Mouse (Mus musculus): ENCODE measurements around the gene Crim1. TPM values are rescaled to one million over a fixed set of nuclear protein-coding genes. Genes with fewer than 3 reads are reported as not detected.

Crim1 gene
- polyA plus RNA-seq, 1 experiment: 55.2 TPM

DNA sequence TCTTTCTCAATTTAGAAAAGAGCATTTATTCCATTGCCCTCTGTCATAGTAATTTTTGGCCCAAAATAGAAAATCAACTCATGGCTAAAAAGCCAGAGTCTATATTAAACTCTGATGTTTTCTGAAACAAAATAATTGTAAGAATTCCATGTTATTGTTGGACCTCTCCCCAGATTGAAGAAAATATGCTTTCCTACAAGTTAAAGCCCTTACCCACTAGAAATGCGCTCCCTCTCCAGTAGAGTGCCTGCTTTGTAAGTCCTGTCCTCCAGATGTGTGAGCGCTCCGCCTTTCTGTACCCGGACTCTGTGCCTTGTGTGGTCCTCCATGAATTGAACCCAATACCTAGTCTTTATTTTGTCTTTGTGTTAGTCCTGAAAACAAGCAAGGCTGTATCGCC lies 91.0 kb downstream of the Crim1 start:
- TF ChIP-seq CTCF (IDR thresholded peaks at IDR 0.05; ENCODE audit: borderline replicate concordance, insufficient read depth, low read length): no peak
- no peak for TF ChIP-seq POLR2A (IDR thresholded peaks at IDR 0.05; ENCODE audit: low read depth, low read length)
- H3K4me1 ChIP-seq (ENCODE audit: control insufficient read depth, insufficient read depth, low read length): peaks cover 13% of the 10 kb centered on the region
- no peak overlapping the region for H3K4me3 ChIP-seq (ENCODE audit: insufficient read depth, low read length)
- peak overlapping the region; percentile 59 for H3K27ac ChIP-seq (ENCODE audit: insufficient read depth, low read length)

DNA sequence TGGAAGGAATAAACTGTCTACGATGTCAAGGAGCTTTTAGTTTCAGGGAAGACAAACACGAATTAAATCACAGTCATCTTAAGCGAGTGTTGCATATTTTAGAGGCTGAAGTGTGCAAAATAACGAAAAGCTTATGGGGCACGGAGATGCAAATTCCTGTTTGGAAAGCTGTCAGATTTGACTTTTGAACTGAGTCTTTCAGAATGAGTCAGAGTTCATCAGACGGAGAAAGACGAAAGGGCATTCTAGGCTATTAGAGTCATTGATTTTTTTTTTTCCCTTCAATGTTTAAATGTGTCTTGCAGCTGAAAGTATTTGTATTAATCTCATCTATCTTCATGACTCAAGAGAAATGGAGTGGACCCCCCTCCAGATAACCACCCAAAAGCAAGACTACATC lies 92.3 kb downstream of the Crim1 start:
- TF ChIP-seq POLR2A (IDR thresholded peaks at IDR 0.05; ENCODE audit: low read depth, low read length) (no peak), CTCF (IDR thresholded peaks at IDR 0.05; ENCODE audit: borderline replicate concordance, insufficient read depth, low read length) (no peak)
- peak overlapping the region; percentile 80 for H3K27ac ChIP-seq (ENCODE audit: insufficient read depth, low read length)
- H3K4me1 ChIP-seq (ENCODE audit: control insufficient read depth, insufficient read depth, low read length): peaks cover 17% of the 10 kb centered on the region
- no peak overlapping the region for H3K4me3 ChIP-seq (ENCODE audit: insufficient read depth, low read length)

DNA sequence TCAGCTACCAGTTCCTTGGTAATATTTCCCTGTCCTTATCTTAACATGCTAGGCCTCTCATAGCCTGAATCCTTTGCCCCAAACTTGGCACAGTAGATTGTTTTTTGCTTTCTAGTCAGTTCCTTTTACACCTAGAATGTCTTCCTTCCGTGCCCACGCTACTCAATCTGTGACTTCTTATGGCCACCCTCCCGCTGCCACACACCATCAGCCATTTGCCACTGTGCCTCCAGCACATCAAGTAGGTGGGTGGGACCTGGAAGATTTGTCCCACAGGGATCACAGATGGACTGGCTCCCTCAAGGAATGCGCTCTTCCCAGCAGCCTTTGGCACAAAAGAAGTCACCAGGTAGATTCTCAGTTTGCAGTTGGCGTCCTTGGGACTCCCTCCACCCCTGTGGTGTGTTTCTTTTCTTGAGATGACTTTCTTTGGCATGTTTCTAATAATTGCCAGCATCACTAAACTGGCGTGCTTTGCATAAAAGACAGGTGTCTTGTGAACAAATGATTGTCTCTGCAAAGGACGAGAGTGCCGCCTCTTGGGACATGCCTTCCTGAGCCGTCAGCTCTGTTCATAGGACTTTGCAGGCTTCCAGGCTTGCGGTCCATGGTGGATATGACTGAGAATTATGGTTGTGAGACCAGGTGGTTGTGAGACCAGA lies 92.9 kb downstream of the Crim1 start:
- H3K4me1 ChIP-seq (ENCODE audit: control insufficient read depth, insufficient read depth, low read length): peaks cover 17% of the 10 kb centered on the region
- H3K4me3 ChIP-seq (ENCODE audit: insufficient read depth, low read length): no peak overlapping the region
- H3K27ac ChIP-seq (ENCODE audit: insufficient read depth, low read length): peak overlapping the region; percentile 80
- TF ChIP-seq POLR2A (IDR thresholded peaks at IDR 0.05; ENCODE audit: low read depth, low read length) (no peak), CTCF (IDR thresholded peaks at IDR 0.05; ENCODE audit: borderline replicate concordance, insufficient read depth, low read length) (no peak)

DNA sequence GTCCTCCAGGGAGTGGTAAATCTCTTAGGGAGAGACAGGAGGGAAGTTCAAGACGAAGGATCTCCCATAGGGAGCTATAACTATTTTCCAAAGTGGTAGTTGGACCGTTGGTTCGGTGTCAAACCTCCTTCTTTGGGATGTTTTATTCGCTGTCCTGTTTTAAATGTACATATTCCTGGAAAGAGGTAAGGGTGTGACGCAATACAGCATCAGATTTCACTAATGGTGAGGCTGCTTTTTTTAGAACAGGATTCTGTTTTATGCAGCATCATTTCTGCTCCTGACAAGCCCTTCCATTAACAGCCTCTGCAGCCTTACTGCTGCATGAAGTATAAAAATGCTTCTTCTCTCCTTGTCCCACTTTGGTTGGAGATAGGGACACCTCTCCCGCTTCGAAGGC lies 95.9 kb downstream of the Crim1 start:
- Histone ChIP-seq H3K4me3 (ENCODE audit: insufficient read depth, low read length) (no peak overlapping the region), H3K4me1 (ENCODE audit: control insufficient read depth, insufficient read depth, low read length) (peaks cover 22% of the 10 kb centered on the region), H3K27ac (ENCODE audit: insufficient read depth, low read length) (no peak overlapping the region)
- TF ChIP-seq POLR2A (IDR thresholded peaks at IDR 0.05; ENCODE audit: low read depth, low read length) (no peak), CTCF (IDR thresholded peaks at IDR 0.05; ENCODE audit: borderline replicate concordance, insufficient read depth, low read length) (no peak)

DNA sequence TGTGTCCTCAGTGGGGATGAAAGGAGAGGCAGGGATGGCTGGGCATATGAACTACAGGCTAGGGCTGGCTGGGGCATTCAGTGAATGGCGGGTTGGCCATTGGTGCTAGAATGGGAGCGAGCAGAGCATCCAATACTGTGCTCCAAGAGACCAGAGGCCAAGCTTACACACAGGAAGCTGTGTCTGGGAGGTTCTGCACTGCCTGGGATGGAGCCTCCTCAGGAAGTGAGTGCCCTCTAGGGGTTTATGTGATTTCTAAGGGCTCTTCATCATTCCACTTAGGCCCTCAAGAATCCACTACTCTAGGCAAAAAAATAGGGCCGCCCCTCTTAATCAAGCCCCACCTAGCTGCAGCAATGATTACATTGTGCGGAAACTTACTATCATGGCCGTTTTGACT lies 98.1 kb downstream of the Crim1 start:
- H3K27ac ChIP-seq (ENCODE audit: insufficient read depth, low read length): no peak overlapping the region
- peaks cover 15% of the 10 kb centered on the region for H3K4me1 ChIP-seq (ENCODE audit: control insufficient read depth, insufficient read depth, low read length)
- TF ChIP-seq CTCF (IDR thresholded peaks at IDR 0.05; ENCODE audit: borderline replicate concordance, insufficient read depth, low read length) (no peak), POLR2A (IDR thresholded peaks at IDR 0.05; ENCODE audit: low read depth, low read length) (no peak)
- H3K4me3 ChIP-seq (ENCODE audit: insufficient read depth, low read length): no peak overlapping the region

DNA sequence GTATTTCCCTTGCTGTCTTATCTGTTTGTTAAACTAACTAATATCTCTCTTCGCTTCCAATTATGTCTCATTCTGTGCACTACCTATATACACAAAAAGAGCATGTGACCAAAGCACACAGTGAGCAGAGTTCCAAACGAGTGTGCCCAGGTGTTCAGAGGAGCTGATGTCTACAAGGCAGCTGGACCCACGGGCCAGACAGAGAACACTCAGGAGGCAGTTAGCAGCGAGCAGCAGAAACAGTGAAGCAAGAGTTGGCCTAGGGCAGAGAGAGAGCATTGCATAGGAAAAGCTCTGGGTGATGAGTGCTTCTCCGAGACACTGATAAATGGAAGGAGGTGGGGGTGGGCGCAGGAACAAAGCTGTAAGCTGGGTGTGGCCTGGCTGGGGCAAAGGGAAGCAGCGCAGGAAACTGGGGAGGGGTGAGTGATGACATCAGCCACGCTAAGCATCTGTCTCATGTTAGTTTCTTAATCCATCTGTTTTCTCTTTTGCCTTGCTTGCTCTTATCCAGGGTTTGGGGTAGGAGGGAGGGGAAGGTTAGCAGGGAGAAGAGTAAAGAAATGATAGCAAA lies 99.0 kb downstream of the Crim1 start:
- peak overlapping the region; percentile 15; the same call in 1 of the 2 replicates for H3K27ac ChIP-seq (ENCODE audit: insufficient read depth, low read length)
- H3K4me3 ChIP-seq (ENCODE audit: insufficient read depth, low read length): no peak overlapping the region
- H3K4me1 ChIP-seq (ENCODE audit: control insufficient read depth, insufficient read depth, low read length): peaks cover 15% of the 10 kb centered on the region
- TF ChIP-seq POLR2A (IDR thresholded peaks at IDR 0.05; ENCODE audit: low read depth, low read length): no peak
- TF ChIP-seq CTCF (IDR thresholded peaks at IDR 0.05; ENCODE audit: borderline replicate concordance, insufficient read depth, low read length): no peak

DNA sequence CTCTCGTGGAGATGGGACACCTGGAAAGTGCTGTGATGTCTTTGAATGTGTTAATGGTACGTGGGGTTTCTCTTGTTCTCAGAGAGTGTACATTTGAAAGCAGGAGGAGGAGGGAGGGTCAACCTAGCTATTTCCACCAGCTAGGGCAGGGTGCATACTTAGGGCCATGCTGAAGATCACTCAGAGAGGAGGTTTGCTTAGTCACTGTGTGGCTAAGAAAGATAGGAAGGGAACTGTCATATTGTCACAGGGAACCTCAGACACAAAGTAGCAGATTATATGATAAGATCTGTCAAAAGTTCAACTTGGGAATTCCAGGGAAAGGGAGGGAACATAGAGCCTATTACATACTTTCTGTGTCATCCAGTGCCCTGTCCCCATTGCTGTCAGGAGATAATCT lies 103.0 kb downstream of the Crim1 start:
- Histone ChIP-seq H3K27ac (ENCODE audit: insufficient read depth, low read length) (no peak overlapping the region), H3K4me3 (ENCODE audit: insufficient read depth, low read length) (no peak overlapping the region), H3K4me1 (ENCODE audit: control insufficient read depth, insufficient read depth, low read length) (peaks cover 4% of the 10 kb centered on the region)
- TF ChIP-seq CTCF (IDR thresholded peaks at IDR 0.05; ENCODE audit: borderline replicate concordance, insufficient read depth, low read length) (no peak), POLR2A (IDR thresholded peaks at IDR 0.05; ENCODE audit: low read depth, low read length) (no peak)

DNA sequence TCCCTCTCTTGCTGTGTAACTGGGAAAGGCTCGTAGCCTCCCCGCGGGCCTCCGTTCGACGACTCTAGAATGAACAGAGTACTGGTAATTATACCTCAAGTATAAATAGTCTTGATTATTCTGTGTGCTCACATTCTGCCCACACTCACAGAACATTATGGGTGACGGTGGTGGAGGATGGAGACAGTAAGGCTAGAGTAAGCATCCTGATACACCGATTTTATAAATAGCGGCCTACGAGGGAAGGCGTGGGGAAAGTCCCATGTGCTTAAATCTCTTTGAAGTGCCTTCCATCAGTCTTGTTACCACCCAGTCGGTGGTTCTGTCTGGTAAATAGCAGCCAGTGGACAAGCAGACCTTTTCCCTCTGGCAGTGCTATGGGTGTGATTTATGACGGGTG lies 104.0 kb downstream of the Crim1 start:
- Histone ChIP-seq H3K27ac (ENCODE audit: insufficient read depth, low read length) (no peak overlapping the region), H3K4me3 (ENCODE audit: insufficient read depth, low read length) (no peak overlapping the region), H3K4me1 (ENCODE audit: control insufficient read depth, insufficient read depth, low read length) (peaks cover 2% of the 10 kb centered on the region; the same call in 1 of the 2 replicates)
- TF ChIP-seq CTCF (IDR thresholded peaks at IDR 0.05; ENCODE audit: borderline replicate concordance, insufficient read depth, low read length): no peak
- no peak for TF ChIP-seq POLR2A (IDR thresholded peaks at IDR 0.05; ENCODE audit: low read depth, low read length)

DNA sequence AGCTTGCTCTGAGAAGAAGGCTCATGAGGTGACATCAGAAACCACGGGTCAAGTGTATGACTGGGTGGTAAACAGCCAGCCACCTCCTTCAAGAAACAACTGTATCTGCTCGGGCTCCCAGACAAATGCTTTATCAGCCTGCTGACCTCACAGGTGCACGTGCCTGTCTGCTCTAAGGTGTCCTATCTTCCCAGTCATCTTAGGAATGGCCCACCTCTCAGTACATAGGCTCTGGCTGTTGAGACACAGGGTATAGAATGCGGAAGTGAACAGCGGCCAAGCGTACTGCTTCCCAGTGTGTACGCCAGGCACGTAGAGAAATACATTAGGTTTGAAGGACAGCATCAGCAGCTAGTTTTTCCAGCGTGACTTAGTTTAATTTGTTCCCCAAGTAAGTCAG lies 106.4 kb downstream of the Crim1 start:
- no peak overlapping the region for H3K4me3 ChIP-seq (ENCODE audit: insufficient read depth, low read length)
- H3K27ac ChIP-seq (ENCODE audit: insufficient read depth, low read length): no peak overlapping the region
- H3K4me1 ChIP-seq (ENCODE audit: control insufficient read depth, insufficient read depth, low read length): no peaks in the 10 kb centered on the region
- TF ChIP-seq POLR2A (IDR thresholded peaks at IDR 0.05; ENCODE audit: low read depth, low read length) (no peak), CTCF (IDR thresholded peaks at IDR 0.05; ENCODE audit: borderline replicate concordance, insufficient read depth, low read length) (no peak)

DNA sequence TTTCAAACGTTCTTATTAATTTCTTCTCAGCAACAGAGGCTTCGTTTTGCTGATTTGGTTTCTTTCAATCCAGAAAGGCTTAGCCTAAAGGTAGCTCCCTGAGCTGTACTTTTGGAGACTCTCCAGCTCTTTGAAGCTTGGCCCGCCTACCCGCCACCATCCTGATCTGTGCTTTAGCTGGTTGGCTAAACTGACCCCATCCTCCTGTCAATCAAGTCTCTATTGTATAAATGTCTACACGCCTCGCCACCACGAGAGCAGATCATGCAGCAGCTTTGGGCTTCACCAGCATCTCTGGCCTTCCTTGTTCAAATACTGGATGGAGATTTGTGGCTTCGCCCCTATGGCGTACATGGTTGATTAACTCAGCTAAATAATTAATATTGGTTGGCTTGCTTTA lies 108.2 kb downstream of the Crim1 start:
- no peaks in the 10 kb centered on the region for H3K4me1 ChIP-seq (ENCODE audit: control insufficient read depth, insufficient read depth, low read length)
- no peak overlapping the region for H3K27ac ChIP-seq (ENCODE audit: insufficient read depth, low read length)
- no peak overlapping the region for H3K4me3 ChIP-seq (ENCODE audit: insufficient read depth, low read length)
- TF ChIP-seq CTCF (IDR thresholded peaks at IDR 0.05; ENCODE audit: borderline replicate concordance, insufficient read depth, low read length) (no peak), POLR2A (IDR thresholded peaks at IDR 0.05; ENCODE audit: low read depth, low read length) (no peak)

Data from embryonic fibroblast, embryonic 13.5 days (primary cell).